Mouse (Mus musculus) G1E (cell line): Measurements from ENCODE around the gene Lrrc30.

Experiments
- CTCF ChIP-seq: IDR thresholded peaks from 2 replicates; pipeline ENCODE4 v1.5.1; 2012; ENCODE audit warnings: low read depth, low read length, inconsistent platforms, mixed read lengths
- POLR2AphosphoS5 ChIP-seq: IDR thresholded peaks from 2 replicates; pipeline ENCODE4 v1.6.1; 2012; ENCODE audit warnings: low read depth, low read length, inconsistent platforms; ENCODE audit not compliant: insufficient replicate concordance

DNA sequence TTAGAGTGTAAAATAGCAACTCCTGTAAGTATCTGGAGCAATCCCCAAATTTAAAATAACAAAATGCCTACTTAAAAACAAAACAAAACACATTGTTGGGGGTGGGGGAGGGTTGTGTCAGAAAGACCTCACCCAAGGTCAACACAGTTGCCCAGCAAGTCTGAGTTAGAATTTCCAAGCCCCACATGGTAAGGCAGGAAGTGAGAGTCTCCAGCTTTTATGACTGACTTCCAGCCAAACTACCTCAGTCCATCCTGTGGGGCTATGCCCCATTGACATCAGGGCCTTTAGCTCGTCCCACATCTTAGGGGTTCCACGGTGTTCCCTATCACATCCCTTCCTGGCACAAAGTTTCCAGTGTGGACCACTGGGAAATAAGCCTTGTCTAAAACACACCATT, 4.4 kb upstream of the Lrrc30 start:
- TF ChIP-seq POLR2AphosphoS5 (no peak), CTCF (no peak)
